Mouse (Mus musculus) hindbrain, embryonic 14.5 days (tissue): Measurements from ENCODE around the gene Pigc. TPM values are rescaled to one million over a fixed set of nuclear protein-coding genes. Genes with fewer than 3 reads are reported as not detected.

Experiments used
- ATAC-seq: fragments of 200-750 bp; cut with Nextera tagmentation; 2 replicates; pipeline ENCODE4 v1.8.0; 2017; ENCODE audit warnings: moderate number of reproducible peaks, mild to moderate bottlenecking, moderate TSS enrichment, moderate library complexity; ENCODE audit not compliant: low FRiP score
- DNase-seq: peaks from one replicate; pipeline ENCODE4 v3.0.0-alpha.2; 2015; ENCODE audit warnings: low spot score
- H3K27ac ChIP-seq: fragments of 300-500 bp; sonication (generic); 2 replicates; pipeline ENCODE4 v1.5.1; 2014; ENCODE audit warnings: mild to moderate bottlenecking, moderate library complexity
- H3K27me3 ChIP-seq: fragments of 300-500 bp; sonication (generic); 2 replicates; pipeline ENCODE4 v1.6.1; 2014; ENCODE audit warnings: mild to moderate bottlenecking, low read length, mixed read lengths; ENCODE audit not compliant: control insufficient read depth, insufficient read depth
- H3K36me3 ChIP-seq: fragments of 300-500 bp; sonication (generic); replicated peaks from 2 replicates; pipeline ENCODE4 v1.6.1; 2014; ENCODE audit not compliant: control insufficient read depth, insufficient read depth
- H3K4me1 ChIP-seq: fragments of 300-500 bp; sonication (generic); replicated peaks from 2 replicates; pipeline ENCODE4 v1.6.1; 2014; ENCODE audit warnings: antibody characterized with exemption, low read length, mixed read lengths; ENCODE audit not compliant: control insufficient read depth, insufficient read depth
- H3K4me2 ChIP-seq: fragments of 300-500 bp; sonication (generic); replicated peaks from 2 replicates; pipeline ENCODE4 v1.6.1; 2014; ENCODE audit warnings: mild to moderate bottlenecking, moderate library complexity
- H3K4me3 ChIP-seq: fragments of 300-500 bp; sonication (generic); replicated peaks from 2 replicates; pipeline ENCODE4 v1.5.1; 2014; ENCODE audit warnings: mild to moderate bottlenecking, low read length
- H3K9ac ChIP-seq: fragments of 300-500 bp; sonication (generic); 2 replicates; pipeline ENCODE4 v1.6.1; 2014
- H3K9me3 ChIP-seq: fragments of 300-500 bp; sonication (generic); 2 replicates; pipeline ENCODE4 v1.6.1; 2016; ENCODE audit warnings: low read length; ENCODE audit not compliant: control insufficient read depth
- WGBS: fragments of 180-500 bp; shearing (Covaris S2); extraction: QIAGEN DNeasy Blood & Tissue Kit; methylation state at CpG from one replicate; pipeline ENCODE4 v1.1.7; 2014; 5-methylcytosine and 5-hydroxymethylcytosine counted together
- polyA plus RNA-seq: library from polyadenylated mRNA; unstranded; fragments of >200 nt; fragmentation: Nextera tagmentation; extraction: Ambion mirVana; gene quantifications from 2 replicates; pipeline ENCODE4 v1.2.1, GENCODE M21; 2014

Gene Pigc
- polyA plus RNA-seq, 1 experiment from 2014 or later: 34.5 TPM

GRCm38 (mm10) chr1:162016982-162017381 is 48.0 kb downstream of the Pigc start:
- no peaks in the 10 kb centered on the region for H3K36me3 ChIP-seq
- no peak for ATAC-seq
- H3K27me3 ChIP-seq: no peaks in the 10 kb centered on the region
- 65% methylated on average over 7 of the region's 7 CpGs for WGBS
- no peak overlapping the region for H3K9ac ChIP-seq
- no peak overlapping the region for H3K4me3 ChIP-seq
- H3K4me1 ChIP-seq: no peaks in the 10 kb centered on the region
- no peak overlapping the region for H3K27ac ChIP-seq
- no peak overlapping the region for H3K4me2 ChIP-seq
- DNase-seq: no peak
- no peaks in the 10 kb centered on the region for H3K9me3 ChIP-seq

DNA sequence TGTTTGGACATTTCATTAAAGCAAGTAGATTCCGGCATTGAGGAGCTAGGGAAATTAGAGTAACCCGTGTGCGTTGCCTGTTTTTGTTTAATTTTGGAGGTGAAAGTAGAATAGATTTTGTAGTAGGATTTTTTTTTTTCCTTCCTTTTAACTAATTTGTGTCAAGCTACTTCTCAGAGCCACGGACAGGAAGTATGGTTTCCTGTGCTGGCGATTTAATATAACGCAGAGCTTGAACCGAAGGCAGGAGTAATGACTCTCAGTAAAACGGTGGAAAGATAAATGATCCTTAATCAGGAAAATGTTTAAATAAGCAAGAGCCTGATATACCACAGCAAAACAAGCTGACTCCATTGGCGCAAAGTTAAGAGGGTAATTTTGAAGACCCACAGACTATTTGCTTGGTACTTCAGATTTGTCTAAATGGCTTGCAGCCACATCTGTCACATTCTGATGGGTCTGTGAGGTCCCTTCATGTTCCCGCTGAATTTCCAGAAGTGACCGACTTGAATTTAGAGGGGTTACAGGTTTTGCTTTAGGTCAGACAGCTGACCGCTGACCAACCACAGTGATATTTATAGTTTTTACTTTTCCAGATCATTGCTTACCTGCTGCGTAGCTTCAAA is 49.1 kb downstream of the Pigc start:
- Histone ChIP-seq H3K9me3 (no peaks in the 10 kb centered on the region), H3K4me1 (no peaks in the 10 kb centered on the region; the same call in 1 of the 2 replicates), H3K4me2 (no peak overlapping the region), H3K27me3 (no peaks in the 10 kb centered on the region), H3K4me3 (no peak overlapping the region), H3K36me3 (no peaks in the 10 kb centered on the region), H3K9ac (no peak overlapping the region), H3K27ac (no peak overlapping the region)
- WGBS: 83% methylated on average over 13 of the region's 13 CpGs
- no peak for DNase-seq
- ATAC-seq: no peak

- no peak overlapping the region for H3K4me3 ChIP-seq
- H3K9ac ChIP-seq: no peak overlapping the region
- peaks cover under 1% of the 10 kb centered on the region; the same call in 1 of the 2 replicates for H3K4me1 ChIP-seq
- no peaks in the 10 kb centered on the region for H3K9me3 ChIP-seq
- no peaks in the 10 kb centered on the region for H3K36me3 ChIP-seq
- no peak overlapping the region for H3K4me2 ChIP-seq
- H3K27ac ChIP-seq: no peak overlapping the region
- ATAC-seq (no peak), DNase-seq (no peak)
- no peaks in the 10 kb centered on the region for H3K27me3 ChIP-seq
- 94% methylated on average over 6 of the region's 6 CpGs for WGBS
Observed at GRCm38 (mm10) chr1:162018601-162018977, 49.6 kb downstream of the Pigc start.

GRCm38 (mm10) chr1:162020303-162020731 is 51.3 kb downstream of the Pigc start:
- ATAC-seq (no peak), DNase-seq (no peak)
- no peak overlapping the region for H3K4me3 ChIP-seq
- no peak overlapping the region for H3K4me2 ChIP-seq
- H3K9ac ChIP-seq: no peak overlapping the region
- no peaks in the 10 kb centered on the region for H3K9me3 ChIP-seq
- no peaks in the 10 kb centered on the region for H3K27me3 ChIP-seq
- H3K36me3 ChIP-seq: no peaks in the 10 kb centered on the region
- no peak overlapping the region for H3K27ac ChIP-seq
- peaks cover 4% of the 10 kb centered on the region for H3K4me1 ChIP-seq
- WGBS: 70% methylated on average over 7 of the region's 7 CpGs

GRCm38 (mm10) chr1:162020766-162021165 is 51.8 kb downstream of the Pigc start:
- no peak overlapping the region for H3K9ac ChIP-seq
- peaks cover 4% of the 10 kb centered on the region for H3K4me1 ChIP-seq
- H3K27me3 ChIP-seq: no peaks in the 10 kb centered on the region
- DNase-seq (no peak), ATAC-seq (no peak)
- no peak overlapping the region for H3K27ac ChIP-seq
- no peaks in the 10 kb centered on the region for H3K36me3 ChIP-seq
- 62% methylated on average over 4 of the region's 4 CpGs for WGBS
- no peak overlapping the region for H3K4me2 ChIP-seq
- no peaks in the 10 kb centered on the region for H3K9me3 ChIP-seq
- H3K4me3 ChIP-seq: no peak overlapping the region

Other genes starting within 250 kb of the Pigc start
- 0.42 TPM in 1 of 2 replicates, not detected in the other for gene Fasl, start 180.7 kb upstream of the Pigc start, polyA plus RNA-seq
- 25.7 and 25.8 TPM in 2 replicates for gene Suco, start 92.5 kb upstream of the Pigc start, polyA plus RNA-seq
- gene 4930558K02Rik, start 10.4 kb downstream of the Pigc start, polyA plus RNA-seq: 0.20 TPM in 1 of 2 replicates, not detected in the other